Mouse (Mus musculus) midbrain, embryonic 13.5 days (tissue): ENCODE measurements around the gene Spdya. TPM values are rescaled to one million over a fixed set of nuclear protein-coding genes. Genes with fewer than 3 reads are reported as not detected.
"Not testable (repeated sequence)": the region's sequence is repeated elsewhere in the genome, so short reads cannot be mapped to it uniquely, and the experiment has no call there.

Experiments
- ATAC-seq: fragments of 200-750 bp; cut with Nextera tagmentation; 2 replicates; pipeline ENCODE4 v1.8.0; 2017; ENCODE audit warnings: mild to moderate bottlenecking, moderate TSS enrichment, moderate library complexity
- H3K27ac ChIP-seq: fragments of 300-500 bp; sonication (generic); 2 replicates; pipeline ENCODE4 v1.5.1; 2015; ENCODE audit warnings: inconsistent platforms, mild to moderate bottlenecking, moderate library complexity
- H3K27me3 ChIP-seq: fragments of 300-500 bp; sonication (generic); 2 replicates; pipeline ENCODE4 v1.6.1; 2015; ENCODE audit warnings: mild to moderate bottlenecking, inconsistent platforms
- H3K36me3 ChIP-seq: fragments of 300-500 bp; sonication (generic); 2 replicates; pipeline ENCODE4 v1.6.1; 2015; ENCODE audit warnings: mild to moderate bottlenecking, inconsistent platforms
- H3K4me1 ChIP-seq: fragments of 300-500 bp; sonication (generic); replicated peaks from 2 replicates; pipeline ENCODE4 v1.6.1; 2015; ENCODE audit warnings: inconsistent platforms
- H3K4me2 ChIP-seq: fragments of 300-500 bp; sonication (generic); replicated peaks from 2 replicates; pipeline ENCODE4 v1.6.1; 2015; ENCODE audit warnings: moderate library complexity, mild to moderate bottlenecking, inconsistent platforms
- H3K4me3 ChIP-seq: fragments of 300-500 bp; sonication (generic); replicated peaks from 2 replicates; pipeline ENCODE4 v1.5.1; 2015; ENCODE audit warnings: mild to moderate bottlenecking, inconsistent platforms
- H3K9ac ChIP-seq: fragments of 300-500 bp; sonication (generic); replicated peaks from 2 replicates; pipeline ENCODE4 v1.6.1; 2015; ENCODE audit warnings: mild to moderate bottlenecking, inconsistent platforms
- H3K9me3 ChIP-seq: fragments of 300-500 bp; sonication (generic); 2 replicates; pipeline ENCODE4 v1.6.1; 2016; ENCODE audit warnings: mild to moderate bottlenecking, inconsistent platforms
- WGBS: fragments of 180-500 bp; shearing (Covaris S2); methylation state at CpG from one replicate; pipeline ENCODE4 v1.1.7; 2015; 5-methylcytosine and 5-hydroxymethylcytosine counted together
- polyA plus RNA-seq: library from polyadenylated mRNA; unstranded; fragments of >200 nt; fragmentation: Nextera tagmentation; extraction: Ambion mirVana; gene quantifications from 2 replicates; pipeline ENCODE4 v1.2.1, GENCODE M21; 2015

Spdya gene
- polyA plus RNA-seq = 1.0 and 1.2 TPM in 2 replicates

GRCm38 (mm10) chr17:71551757-71552451 lies at the start of gene Spdya:
TSS of gene Spdya (plus strand) at chr17:71552061.
- no peaks in the 10 kb centered on the region for H3K9me3 ChIP-seq
- WGBS = under 1% methylated on average over 60 of the region's 78 CpGs
- peaks cover 30% of the 10 kb centered on the region for H3K27me3 ChIP-seq
- H3K9ac ChIP-seq = peak within 1 kb of the TSS; percentile 84
- H3K36me3 ChIP-seq = no peaks in the 10 kb centered on the region
- H3K27ac ChIP-seq = peak within 1 kb of the TSS; percentile 70
- H3K4me3 ChIP-seq = peak within 1 kb of the TSS; percentile 79
- peak within 1 kb of the TSS; percentile 97 for H3K4me2 ChIP-seq
- H3K4me1 ChIP-seq = peaks cover 8% of the 10 kb centered on the region
- ATAC-seq = peak; percentile 96

- H3K9ac ChIP-seq = no peak overlapping the region
- no peak overlapping the region for H3K4me2 ChIP-seq
- H3K36me3 ChIP-seq = peaks cover 53% of the 10 kb centered on the region
- no peaks in the 10 kb centered on the region for H3K9me3 ChIP-seq
- H3K4me1 ChIP-seq = no peaks in the 10 kb centered on the region
- H3K27ac ChIP-seq = no peak overlapping the region
- 94% methylated on average over 8 of the region's 8 CpGs for WGBS
- ATAC-seq = no peak
- H3K27me3 ChIP-seq = no peaks in the 10 kb centered on the region
- H3K4me3 ChIP-seq = no peak overlapping the region
These were observed 45.0 kb upstream of the Spdya start for GRCm38 (mm10) chr17:71506832-71507231.

- H3K9me3 ChIP-seq = no peaks in the 10 kb centered on the region
- no peaks in the 10 kb centered on the region for H3K4me1 ChIP-seq
- ATAC-seq = no peak
- H3K36me3 ChIP-seq = peaks cover 56% of the 10 kb centered on the region
- 96% methylated on average over 11 of the region's 11 CpGs for WGBS
- no peak overlapping the region for H3K4me2 ChIP-seq
- no peak overlapping the region for H3K9ac ChIP-seq
- H3K27ac ChIP-seq = no peak overlapping the region
- no peaks in the 10 kb centered on the region for H3K27me3 ChIP-seq
- no peak overlapping the region for H3K4me3 ChIP-seq
These were observed 41.6 kb upstream of the Spdya start for GRCm38 (mm10) chr17:71510297-71510696.

GRCm38 (mm10) chr17:71526302-71526708 lies 25.6 kb upstream of the Spdya start:
- ATAC-seq = peak; percentile 17
- Histone ChIP-seq H3K4me2 (peak overlapping the region; percentile 67), H3K36me3 (peaks cover 8% of the 10 kb centered on the region; the same call in 1 of the 2 replicates), H3K27ac (no peak overlapping the region), H3K27me3 (no peaks in the 10 kb centered on the region), H3K4me3 (peak overlapping the region; percentile 51), H3K4me1 (peaks cover 19% of the 10 kb centered on the region), H3K9ac (peak overlapping the region; percentile 52), H3K9me3 (no peaks in the 10 kb centered on the region)
- under 1% methylated on average over 13 of the region's 13 CpGs for WGBS

GRCm38 (mm10) chr17:71526711-71527564 lies 24.9 kb upstream of the Spdya start, which contains the start of gene Ndc80:
TSS of gene Ndc80 (minus strand) at chr17:71526857.
- peak within 1 kb of the TSS; percentile 91 for H3K27ac ChIP-seq
- peak within 1 kb of the TSS; percentile 51 for H3K4me3 ChIP-seq
- H3K36me3 ChIP-seq = 0 out of 2 replicates have a peak, but pooled peaks cover 5% of the 10 kb centered on the region
- no peaks in the 10 kb centered on the region for H3K9me3 ChIP-seq
- peak within 1 kb of the TSS; percentile 67 for H3K4me2 ChIP-seq
- peak; percentile 99 for ATAC-seq
- no peaks in the 10 kb centered on the region for H3K27me3 ChIP-seq
- H3K9ac ChIP-seq = peak within 1 kb of the TSS; percentile 59
- H3K4me1 ChIP-seq = peaks cover 19% of the 10 kb centered on the region
- WGBS = under 1% methylated on average over 66 of the region's 66 CpGs

- Histone ChIP-seq H3K27ac (no peak overlapping the region), H3K27me3 (no peaks in the 10 kb centered on the region), H3K4me3 (no peak overlapping the region), H3K9ac (no peak overlapping the region), H3K9me3 (no peaks in the 10 kb centered on the region), H3K4me1 (peaks cover 19% of the 10 kb centered on the region), H3K36me3 (no peaks in the 10 kb centered on the region), H3K4me2 (no peak overlapping the region)
- no peak for ATAC-seq
These were observed 23.8 kb upstream of the Spdya start for GRCm38 (mm10) chr17:71528042-71528441.

GRCm38 (mm10) chr17:71535595-71535994 lies 16.3 kb upstream of the Spdya start:
- 83% methylated on average over 1 of the region's 1 CpGs for WGBS
- H3K27me3 ChIP-seq, H3K4me2 ChIP-seq, H3K9ac ChIP-seq, H3K4me3 ChIP-seq, H3K36me3 ChIP-seq, ATAC-seq, H3K9me3 ChIP-seq, H3K27ac ChIP-seq, H3K4me1 ChIP-seq: not testable (repeated sequence)

- no peak overlapping the region for H3K4me2 ChIP-seq
- H3K4me1 ChIP-seq = no peaks in the 10 kb centered on the region
- H3K27ac ChIP-seq = no peak overlapping the region
- WGBS = 87% methylated on average over 3 of the region's 3 CpGs
- H3K36me3 ChIP-seq = no peaks in the 10 kb centered on the region
- no peak for ATAC-seq
- H3K27me3 ChIP-seq = no peaks in the 10 kb centered on the region
- no peaks in the 10 kb centered on the region for H3K9me3 ChIP-seq
- no peak overlapping the region for H3K4me3 ChIP-seq
- H3K9ac ChIP-seq = no peak overlapping the region
These were observed 14.7 kb upstream of the Spdya start for GRCm38 (mm10) chr17:71537164-71537563.

GRCm38 (mm10) chr17:71548586-71548985 lies 3.3 kb upstream of the Spdya start:
- no peak overlapping the region for H3K4me3 ChIP-seq
- no peak overlapping the region for H3K4me2 ChIP-seq
- peaks cover 23% of the 10 kb centered on the region for H3K27me3 ChIP-seq
- WGBS = 0% methylated on average over 1 of the region's 1 CpGs
- no peak overlapping the region for H3K27ac ChIP-seq
- peaks cover 8% of the 10 kb centered on the region for H3K4me1 ChIP-seq
- H3K9me3 ChIP-seq = no peaks in the 10 kb centered on the region
- no peaks in the 10 kb centered on the region for H3K36me3 ChIP-seq
- no peak for ATAC-seq
- H3K9ac ChIP-seq = no peak overlapping the region

- 7% methylated on average over 6 of the region's 6 CpGs for WGBS
- Histone ChIP-seq H3K4me1 (peaks cover 8% of the 10 kb centered on the region), H3K27ac (no peak overlapping the region), H3K9me3 (no peaks in the 10 kb centered on the region), H3K9ac (peak overlapping the region; percentile 84), H3K27me3 (peaks cover 30% of the 10 kb centered on the region), H3K36me3 (no peaks in the 10 kb centered on the region), H3K4me2 (peak overlapping the region; percentile 97), H3K4me3 (peak overlapping the region; percentile 79)
- ATAC-seq = no peak
These were observed 511 bp upstream of the Spdya start for GRCm38 (mm10) chr17:71551350-71551749.

- Histone ChIP-seq H3K4me1 (peaks cover 8% of the 10 kb centered on the region), H3K4me2 (peak overlapping the region; percentile 97), H3K9ac (no peak overlapping the region; the same call in 1 of the 2 replicates), H3K9me3 (no peaks in the 10 kb centered on the region), H3K27me3 (peaks cover 30% of the 10 kb centered on the region), H3K27ac (no peak overlapping the region), H3K4me3 (peak overlapping the region; percentile 79; the same call in 1 of the 2 replicates), H3K36me3 (no peaks in the 10 kb centered on the region)
- no peak for ATAC-seq
- 13% methylated on average over 11 of the region's 11 CpGs for WGBS
These were observed 1.0 kb downstream of the Spdya start for GRCm38 (mm10) chr17:71552901-71553300.

- Histone ChIP-seq H3K27ac (no peak overlapping the region), H3K36me3 (no peaks in the 10 kb centered on the region), H3K27me3 (no peaks in the 10 kb centered on the region), H3K9me3 (no peaks in the 10 kb centered on the region), H3K4me3 (no peak overlapping the region), H3K4me1 (no peaks in the 10 kb centered on the region), H3K4me2 (no peak overlapping the region), H3K9ac (no peak overlapping the region)
- ATAC-seq = no peak
These were observed 9.8 kb downstream of the Spdya start for GRCm38 (mm10) chr17:71561631-71562030.
